Mouse (Mus musculus) liver, embryonic 13.5 days (tissue): ENCODE data around the gene Tubb2a. TPM values are rescaled to one million over a fixed set of nuclear protein-coding genes. Genes with fewer than 3 reads are reported as not detected.

Experiments used
- ATAC-seq: fragments of 200-750 bp; cut with Nextera tagmentation; 2 replicates; pipeline ENCODE4 v1.8.0; 2017; ENCODE audit warnings: low read depth, mild to moderate bottlenecking, moderate number of reproducible peaks, moderate library complexity
- DNase-seq: peaks from one replicate; pipeline ENCODE4 v3.0.0; 2022
- H3K27ac ChIP-seq: fragments of 300-500 bp; sonication (generic); 2 replicates; pipeline ENCODE4 v1.5.1; 2015; ENCODE audit warnings: moderate library complexity, mild to moderate bottlenecking, inconsistent platforms
- H3K27me3 ChIP-seq: fragments of 300-500 bp; sonication (generic); 2 replicates; pipeline ENCODE4 v1.6.1; 2015; ENCODE audit warnings: mild to moderate bottlenecking, inconsistent platforms
- H3K36me3 ChIP-seq: fragments of 300-500 bp; sonication (generic); 2 replicates; pipeline ENCODE4 v1.6.1; 2015; ENCODE audit warnings: mild to moderate bottlenecking, inconsistent platforms
- H3K4me1 ChIP-seq: fragments of 300-500 bp; sonication (generic); replicated peaks from 2 replicates; pipeline ENCODE4 v1.6.1; 2015; ENCODE audit warnings: inconsistent platforms
- H3K4me2 ChIP-seq: fragments of 300-500 bp; sonication (generic); 2 replicates; pipeline ENCODE4 v1.6.1; 2015; ENCODE audit warnings: inconsistent platforms, mild to moderate bottlenecking, moderate library complexity
- H3K4me3 ChIP-seq: fragments of 300-500 bp; sonication (generic); replicated peaks from 2 replicates; pipeline ENCODE4 v1.5.1; 2015; ENCODE audit warnings: mild to moderate bottlenecking, inconsistent platforms
- H3K9ac ChIP-seq: fragments of 300-500 bp; sonication (generic); 2 replicates; pipeline ENCODE4 v1.6.1; 2015; ENCODE audit warnings: mild to moderate bottlenecking, inconsistent platforms
- H3K9me3 ChIP-seq: fragments of 300-500 bp; sonication (generic); replicated peaks from 2 replicates; pipeline ENCODE4 v1.6.1; 2016; ENCODE audit warnings: inconsistent platforms
- WGBS: fragments of 180-500 bp; shearing (Covaris S2); methylation state at CpG from one replicate; pipeline ENCODE4 v1.1.7; 2015; ENCODE audit not compliant: insufficient replicate concordance; 5-methylcytosine and 5-hydroxymethylcytosine counted together
- polyA plus RNA-seq: library from polyadenylated mRNA; unstranded; fragments of >200 nt; fragmentation: Nextera tagmentation; extraction: Ambion mirVana; gene quantifications from 2 replicates; pipeline ENCODE4 v1.2.1, GENCODE M21; 2015

The Tubb2a gene
- polyA plus RNA-seq, 1 experiment from 2014 or later = 67.7 TPM

GRCm38 (mm10) chr13:34109677-34110058 lies 31.9 kb upstream of the Tubb2a start:
- Histone ChIP-seq H3K36me3 (no peaks in the 10 kb centered on the region), H3K27ac (no peak overlapping the region), H3K4me3 (no peak overlapping the region), H3K4me1 (peaks cover 11% of the 10 kb centered on the region), H3K9ac (no peak overlapping the region), H3K4me2 (no peak overlapping the region), H3K27me3 (0 out of 2 replicates have a peak, but pooled peaks cover 4% of the 10 kb centered on the region), H3K9me3 (no peaks in the 10 kb centered on the region)
- no peak for ATAC-seq
- 68% methylated on average over 4 of the region's 4 CpGs for WGBS
- DNase-seq = no peak

- 61% methylated on average over 4 of the region's 4 CpGs for WGBS
- no peak overlapping the region for H3K27ac ChIP-seq
- ATAC-seq (no peak), DNase-seq (no peak)
- no peak overlapping the region for H3K4me3 ChIP-seq
- no peaks in the 10 kb centered on the region; the same call in 1 of the 2 replicates for H3K9me3 ChIP-seq
- no peaks in the 10 kb centered on the region for H3K36me3 ChIP-seq
- no peak overlapping the region for H3K4me2 ChIP-seq
- no peak overlapping the region for H3K9ac ChIP-seq
- H3K27me3 ChIP-seq = 0 out of 2 replicates have a peak, but pooled peaks cover 4% of the 10 kb centered on the region
- H3K4me1 ChIP-seq = peaks cover 6% of the 10 kb centered on the region
Measured at GRCm38 (mm10) chr13:34109035-34109676, 31.3 kb upstream of the Tubb2a start.

GRCm38 (mm10) chr13:34106999-34107398 lies 29.2 kb upstream of the Tubb2a start:
- Histone ChIP-seq H3K27ac (no peak overlapping the region), H3K9me3 (no peaks in the 10 kb centered on the region; the same call in 1 of the 2 replicates), H3K4me3 (no peak overlapping the region), H3K4me2 (no peak overlapping the region), H3K4me1 (peaks cover 10% of the 10 kb centered on the region), H3K9ac (no peak overlapping the region), H3K36me3 (no peaks in the 10 kb centered on the region), H3K27me3 (0 out of 2 replicates have a peak, but pooled peaks cover 4% of the 10 kb centered on the region)
- WGBS = 86% methylated on average over 1 of the region's 1 CpGs
- DNase-seq (no peak), ATAC-seq (no peak)

GRCm38 (mm10) chr13:34106256-34106655 lies 28.4 kb upstream of the Tubb2a start:
- H3K4me2 ChIP-seq = no peak overlapping the region
- DNase-seq = no peak
- 72% methylated on average over 2 of the region's 2 CpGs for WGBS
- H3K27me3 ChIP-seq = 0 out of 2 replicates have a peak, but pooled peaks cover 3% of the 10 kb centered on the region
- H3K27ac ChIP-seq = no peak overlapping the region
- H3K4me1 ChIP-seq = peaks cover 17% of the 10 kb centered on the region
- no peaks in the 10 kb centered on the region; the same call in 1 of the 2 replicates for H3K9me3 ChIP-seq
- no peak overlapping the region for H3K9ac ChIP-seq
- H3K4me3 ChIP-seq = no peak overlapping the region
- ATAC-seq = no peak
- H3K36me3 ChIP-seq = no peaks in the 10 kb centered on the region

- Histone ChIP-seq H3K27me3 (no peaks in the 10 kb centered on the region), H3K9ac (no peak overlapping the region), H3K4me3 (no peak overlapping the region), H3K27ac (no peak overlapping the region), H3K36me3 (no peaks in the 10 kb centered on the region), H3K4me2 (no peak overlapping the region), H3K4me1 (peaks cover 26% of the 10 kb centered on the region), H3K9me3 (no peaks in the 10 kb centered on the region; the same call in 1 of the 2 replicates)
- WGBS = 54% methylated on average over 1 of the region's 1 CpGs
- DNase-seq = no peak
- no peak for ATAC-seq
Measured at GRCm38 (mm10) chr13:34105364-34105763, 27.6 kb upstream of the Tubb2a start.

GRCm38 (mm10) chr13:34101908-34102307 lies 24.1 kb upstream of the Tubb2a start:
- peak overlapping the region; percentile 48; the same call in 1 of the 2 replicates for H3K4me2 ChIP-seq

GRCm38 (mm10) chr13:34101247-34101646 lies 23.4 kb upstream of the Tubb2a start:
- ATAC-seq = peak; percentile 63
- H3K4me2 ChIP-seq = peak overlapping the region; percentile 48
- H3K9ac ChIP-seq = peak overlapping the region; percentile 39; the same call in 1 of the 2 replicates
- peak; percentile 17 for DNase-seq
- peak overlapping the region; percentile 84 for H3K27ac ChIP-seq
- H3K4me3 ChIP-seq = peak overlapping the region; percentile 25
- H3K36me3 ChIP-seq = no peaks in the 10 kb centered on the region
- H3K4me1 ChIP-seq = peaks cover 25% of the 10 kb centered on the region
- WGBS = 83% methylated on average over 10 of the region's 10 CpGs
- H3K9me3 ChIP-seq = peaks cover 2% of the 10 kb centered on the region; the same call in 1 of the 2 replicates
- no peaks in the 10 kb centered on the region for H3K27me3 ChIP-seq

More at GRCm38 (mm10) chr13:34101908-34102307, 24.1 kb upstream of the Tubb2a start:
- Histone ChIP-seq H3K9ac (no peak overlapping the region), H3K4me3 (no peak overlapping the region), H3K4me1 (peaks cover 29% of the 10 kb centered on the region), H3K9me3 (peaks cover 2% of the 10 kb centered on the region; the same call in 1 of the 2 replicates), H3K36me3 (no peaks in the 10 kb centered on the region), H3K27ac (peak overlapping the region; percentile 84), H3K27me3 (no peaks in the 10 kb centered on the region)
- DNase-seq (peak; percentile 27), ATAC-seq (no peak)
- WGBS = 30% methylated on average over 9 of the region's 9 CpGs

GRCm38 (mm10) chr13:34100733-34101132 lies 22.9 kb upstream of the Tubb2a start:
- peaks cover 28% of the 10 kb centered on the region for H3K4me1 ChIP-seq
- ATAC-seq (peak; percentile 93), DNase-seq (peak; percentile 71)
- peak overlapping the region; percentile 25 for H3K4me3 ChIP-seq
- H3K27me3 ChIP-seq = no peaks in the 10 kb centered on the region
- H3K27ac ChIP-seq = peak overlapping the region; percentile 84
- H3K36me3 ChIP-seq = no peaks in the 10 kb centered on the region
- H3K9ac ChIP-seq = peak overlapping the region; percentile 39; the same call in 1 of the 2 replicates
- peaks cover 2% of the 10 kb centered on the region; the same call in 1 of the 2 replicates for H3K9me3 ChIP-seq
- peak overlapping the region; percentile 48 for H3K4me2 ChIP-seq
- 18% methylated on average over 3 of the region's 3 CpGs for WGBS

GRCm38 (mm10) chr13:34097086-34097485 lies 19.3 kb upstream of the Tubb2a start:
- Histone ChIP-seq H3K4me2 (no peak overlapping the region), H3K4me1 (peaks cover 29% of the 10 kb centered on the region), H3K4me3 (no peak overlapping the region), H3K9ac (no peak overlapping the region), H3K36me3 (no peaks in the 10 kb centered on the region), H3K27me3 (no peaks in the 10 kb centered on the region), H3K9me3 (0 out of 2 replicates have a peak, but pooled peaks cover 2% of the 10 kb centered on the region), H3K27ac (no peak overlapping the region)
- ATAC-seq (no peak), DNase-seq (no peak)
- WGBS = 71% methylated on average over 3 of the region's 3 CpGs

GRCm38 (mm10) chr13:34096455-34096854 lies 18.6 kb upstream of the Tubb2a start:
- H3K4me3 ChIP-seq = no peak overlapping the region
- peaks cover 22% of the 10 kb centered on the region for H3K4me1 ChIP-seq
- no peak for DNase-seq
- H3K27me3 ChIP-seq = no peaks in the 10 kb centered on the region
- ATAC-seq = no peak
- H3K4me2 ChIP-seq = no peak overlapping the region
- WGBS = 65% methylated on average over 4 of the region's 4 CpGs
- H3K27ac ChIP-seq = no peak overlapping the region
- no peaks in the 10 kb centered on the region for H3K36me3 ChIP-seq
- no peak overlapping the region for H3K9ac ChIP-seq
- H3K9me3 ChIP-seq = 0 out of 2 replicates have a peak, but pooled peaks cover 2% of the 10 kb centered on the region

- H3K27ac ChIP-seq = no peak overlapping the region
- peaks cover 16% of the 10 kb centered on the region for H3K4me1 ChIP-seq
- H3K27me3 ChIP-seq = no peaks in the 10 kb centered on the region
- 0 out of 2 replicates have a peak, but pooled peaks cover 2% of the 10 kb centered on the region for H3K9me3 ChIP-seq
- ATAC-seq (no peak), DNase-seq (no peak)
- H3K9ac ChIP-seq = no peak overlapping the region
- WGBS = 47% methylated on average over 5 of the region's 7 CpGs
- H3K36me3 ChIP-seq = no peaks in the 10 kb centered on the region
- H3K4me3 ChIP-seq = no peak overlapping the region
- H3K4me2 ChIP-seq = no peak overlapping the region
Measured at GRCm38 (mm10) chr13:34095542-34096435, 18.0 kb upstream of the Tubb2a start.
